19 mouse cellular contexts compared by ENCODE assay signal in the genomic region with DNA sequence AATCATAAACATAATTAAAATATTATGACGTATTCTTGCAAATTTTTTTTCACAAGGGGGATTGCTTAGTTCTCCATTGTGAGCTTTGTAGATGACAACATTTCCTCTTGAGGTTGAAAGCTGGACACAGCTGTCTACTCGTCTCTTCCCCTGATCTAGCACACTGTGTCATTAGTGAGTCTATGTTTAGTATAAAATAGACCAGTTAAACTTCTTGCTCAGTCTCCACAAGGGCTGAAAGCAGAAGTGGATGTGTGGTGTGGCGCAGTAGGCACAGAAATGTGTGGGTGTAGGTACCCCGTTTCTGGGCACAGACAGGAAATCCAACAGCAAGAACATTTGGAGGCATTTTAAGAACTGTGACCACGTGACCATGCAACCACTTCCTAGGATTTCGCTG. TPM values are rescaled to one million over a fixed set of nuclear protein-coding genes. Genes with fewer than 3 reads are reported as not detected.
DNase-seq lines count a peak whose midpoint lies in the region; ATAC-seq and TF ChIP-seq lines count a peak whose summit lies in the region.
"Had no signal": no experiment of that assay in that cellular context is flagged by ENCODE, and none has a peak within 500 bp of the region (broad histone marks: within the 10 kb centered on the region; RNA-seq: fewer than 3 reads in every experiment).

No protein-coding gene starts in this region.

- H3K4me2 ChIP-seq in lung, embryonic 14.5 days: no peak overlapping the region
- no peak overlapping the region for H3K4me2 ChIP-seq in intestine, embryonic 16.5 days (ENCODE audit: low read depth, low read length)
- H3K4me2 ChIP-seq: embryonic facial prominence, embryonic 15.5 days; forebrain, embryonic 12.5 days; hindbrain, embryonic 12.5 days; limb, embryonic 15.5 days had no signal

- 77% methylated on average over 6 of the region's 6 CpGs for WGBS in kidney, adult 2 months
- 69% methylated on average over 6 of the region's 6 CpGs for WGBS in lung, embryonic 14.5 days
- 70% methylated on average over 6 of the region's 6 CpGs for WGBS in intestine, embryonic 16.5 days

- no peaks in the 10 kb centered on the region for H3K27me3 ChIP-seq in kidney, adult 2 months (replicated peaks; ENCODE audit: control insufficient read depth, insufficient read depth, low read length)
- no peaks in the 10 kb centered on the region for H3K27me3 ChIP-seq in lung, embryonic 14.5 days (ENCODE audit: insufficient read depth, low read length)
- H3K27me3 ChIP-seq in intestine, embryonic 16.5 days (replicated peaks; ENCODE audit: control insufficient read depth, insufficient read depth, low read length): no peaks in the 10 kb centered on the region
- H3K27me3 ChIP-seq: embryonic facial prominence, embryonic 15.5 days; forebrain, embryonic 12.5 days; hindbrain, embryonic 12.5 days; limb, embryonic 15.5 days had no signal

- H3K9me3 ChIP-seq in lung, embryonic 14.5 days (ENCODE audit: low read depth, low read length): no peaks in the 10 kb centered on the region
- H3K9me3 ChIP-seq in intestine, embryonic 16.5 days (ENCODE audit: control insufficient read depth, low read length): no peaks in the 10 kb centered on the region
- H3K9me3 ChIP-seq: embryonic facial prominence, embryonic 15.5 days; forebrain, embryonic 12.5 days; hindbrain, embryonic 12.5 days; limb, embryonic 15.5 days had no signal

- H3K9ac ChIP-seq in lung, embryonic 14.5 days: no peak overlapping the region
- H3K9ac ChIP-seq in intestine, embryonic 16.5 days (ENCODE audit: low read depth, low read length): no peak overlapping the region
- H3K9ac ChIP-seq: embryonic facial prominence, embryonic 15.5 days; forebrain, embryonic 12.5 days; hindbrain, embryonic 12.5 days; limb, embryonic 15.5 days had no signal

- TF ChIP-seq CTCF in kidney, adult 2 months (conservative IDR thresholded peaks at IDR 0.05; ENCODE audit: insufficient read depth, insufficient read length, low read depth, low read length): no peak
- no peak for TF ChIP-seq CTCF in lung, embryonic 14.5 days (IDR thresholded peaks at IDR 0.05; ENCODE audit: low read depth)

- ATAC-seq in lung, embryonic 14.5 days (ENCODE audit: insufficient read depth): no peak
- peak; percentile 69 for ATAC-seq in intestine, embryonic 16.5 days

- H3K36me3 ChIP-seq in kidney, adult 2 months (ENCODE audit: control insufficient read depth, insufficient read depth, low read length): no peaks in the 10 kb centered on the region
- H3K36me3 ChIP-seq in lung, embryonic 14.5 days (ENCODE audit: insufficient read depth): no peaks in the 10 kb centered on the region
- H3K36me3 ChIP-seq in intestine, embryonic 16.5 days (ENCODE audit: control insufficient read depth, insufficient read depth, low read length): no peaks in the 10 kb centered on the region
- H3K36me3 ChIP-seq: embryonic facial prominence, embryonic 15.5 days; forebrain, embryonic 12.5 days; hindbrain, embryonic 12.5 days; limb, embryonic 15.5 days had no signal

- 0 out of 2 replicates have a peak, but pooled peaks cover 3% of the 10 kb centered on the region for H3K4me1 ChIP-seq in kidney, adult 2 months (ENCODE audit: control insufficient read depth, insufficient read depth, low read length)
- no peaks in the 10 kb centered on the region for H3K4me1 ChIP-seq in lung, embryonic 14.5 days (ENCODE audit: insufficient read depth)
- H3K4me1 ChIP-seq in intestine, embryonic 16.5 days (ENCODE audit: control insufficient read depth, insufficient read depth, low read length): no peaks in the 10 kb centered on the region
- H3K4me1 ChIP-seq: embryonic facial prominence, embryonic 15.5 days; forebrain, embryonic 12.5 days; hindbrain, embryonic 12.5 days had no signal

- H3K4me3 ChIP-seq in kidney, adult 2 months (ENCODE audit: insufficient read depth, low read depth, low read length): no peak overlapping the region
- no peak overlapping the region for H3K4me3 ChIP-seq in lung, embryonic 14.5 days (ENCODE audit: low read depth, low read length)
- no peak overlapping the region for H3K4me3 ChIP-seq in intestine, embryonic 16.5 days (ENCODE audit: low read length)
- H3K4me3 ChIP-seq: embryonic facial prominence, embryonic 15.5 days; forebrain, embryonic 12.5 days; heart, adult 2 months; hindbrain, embryonic 12.5 days; limb, embryonic 15.5 days had no signal

- no peak for TF ChIP-seq POLR2A in kidney, adult 2 months (IDR thresholded peaks at IDR 0.05; ENCODE audit: low read depth, low read length)

- no peak overlapping the region for H3K27ac ChIP-seq in kidney, adult 2 months (ENCODE audit: insufficient read depth, low read depth, low read length)
- no peak overlapping the region for H3K27ac ChIP-seq in lung, embryonic 14.5 days (ENCODE audit: low read depth)
- 0 out of 2 replicates have a peak overlapping the region, but pooled peaks have one; percentile 4 for H3K27ac ChIP-seq in intestine, embryonic 16.5 days (ENCODE audit: low read length)
- H3K27ac ChIP-seq: embryonic facial prominence, embryonic 15.5 days; forebrain, embryonic 12.5 days; heart, adult 2 months; hindbrain, embryonic 12.5 days; limb, embryonic 15.5 days had no signal

- peak; percentile 4 for DNase-seq in kidney, adult 2 months
- no peak for DNase-seq in kidney, adult 18-20 months
- DNase-seq in lung, embryonic 14.5 days: peak; percentile 13
- DNase-seq in lung, postnatal 10 days: no peak
- DNase-seq in brain, adult 2 months (ENCODE audit: low read depth, low spot score): peak; percentile 66
- DNase-seq in spleen, postnatal 14 days (ENCODE audit: low spot score in 2 of 2): no peak
- no peak for DNase-seq in c-Kit-positive CD71-positive TER-119-positive erythroid progenitor cells, embryonic 14.5 days (ENCODE audit: low spot score)
- DNase-seq: adrenal gland, postnatal 25 days; cerebellum, adult 11-12 months; kidney, adult 8-10 months; lung, postnatal 14 days; midbrain, embryonic 14.5 days had no signal

RNA-seq across cellular contexts. Expression of a gene that starts 12.9 kb away (rescaled TPM):
- polyA plus RNA-seq in kidney, adult 2 months (2012; rRNA removed): not detected in 2 replicates
- not detected in 2 replicates for polyA plus RNA-seq in lung, embryonic 14.5 days (2014; fragmentation: Nextera tagmentation; extraction: Ambion mirVana)
- not detected in 2 replicates for polyA plus RNA-seq in intestine, embryonic 16.5 days (2015; fragmentation: Nextera tagmentation; extraction: Ambion mirVana)
- polyA plus RNA-seq: embryonic facial prominence, embryonic 15.5 days; forebrain, embryonic 12.5 days; heart, adult 2 months; hindbrain, embryonic 12.5 days; limb, embryonic 15.5 days; midbrain, embryonic 14.5 days; neural tube, embryonic 11.5 days had no signal

Comparison
In these comparisons a context has a peak if more than half of its experiments do, and no peak if none do; other contexts are left out.
1. DNase-seq: peak in kidney, adult 2 months (single experiment), lung, embryonic 14.5 days (single experiment) and brain, adult 2 months (single experiment); none in kidney, adult 18-20 months (single experiment), lung, postnatal 10 days (single experiment), spleen, postnatal 14 days (0 of 2) and c-Kit-positive CD71-positive TER-119-positive erythroid progenitor cells, embryonic 14.5 days (single experiment).